Mouse (Mus musculus) thymus, adult 2 months (tissue): ENCODE measurements around the gene Gm10964. TPM values are rescaled to one million over a fixed set of nuclear protein-coding genes. Genes with fewer than 3 reads are reported as not detected.

ENCODE experiments used
- DNase-seq: peaks from one replicate; pipeline ENCODE4 v3.0.0; 2021
- H3K27ac ChIP-seq: fragments of 200-500 bp; 2 replicates; pipeline ENCODE4 v1.5.1; 2012; ENCODE audit warnings: low read length, control low read depth; ENCODE audit not compliant: control insufficient read depth, insufficient read depth
- H3K27me3 ChIP-seq: fragments of 200-500 bp; 2 replicates; pipeline ENCODE4 v1.6.1; 2012; ENCODE audit warnings: mild to moderate bottlenecking, low read length, moderate library complexity, mixed read lengths; ENCODE audit not compliant: control insufficient read depth, insufficient read depth
- H3K36me3 ChIP-seq: fragments of 200-500 bp; 2 replicates; pipeline ENCODE4 v1.6.1; 2012; ENCODE audit warnings: mild to moderate bottlenecking, low read length, moderate library complexity; ENCODE audit not compliant: control insufficient read depth, insufficient read depth
- H3K4me1 ChIP-seq: fragments of 200-500 bp; replicated peaks from 2 replicates; pipeline ENCODE4 v1.6.1; 2012; ENCODE audit warnings: low read length; ENCODE audit not compliant: control insufficient read depth, insufficient read depth
- H3K4me3 ChIP-seq: fragments of 200-500 bp; 2 replicates; pipeline ENCODE4 v1.5.1; 2012; ENCODE audit warnings: mild to moderate bottlenecking, low read length, control low read depth, moderate library complexity; ENCODE audit not compliant: control insufficient read depth, insufficient read depth
- CTCF ChIP-seq: fragments of 200-500 bp; IDR thresholded peaks from 2 replicates; pipeline ENCODE4 v1.5.1; 2012; ENCODE audit warnings: mild to moderate bottlenecking, control low read depth, low read length, moderate library complexity, borderline replicate concordance; ENCODE audit not compliant: control insufficient read depth, poor library complexity, insufficient read depth; ENCODE audit errors: extremely low read depth
- POLR2A ChIP-seq: fragments of 200-500 bp; IDR thresholded peaks from 2 replicates; pipeline ENCODE4 v1.6.1; 2012; ENCODE audit warnings: mild to moderate bottlenecking, low read length, control low read depth, moderate library complexity; ENCODE audit not compliant: control insufficient read depth, poor library complexity, insufficient read depth; ENCODE audit errors: extremely low read depth
- WGBS: fragments of 180-500 bp; shearing (Covaris S2); methylation state at CpG from one replicate; pipeline ENCODE4 v1.1.7; 2018; 5-methylcytosine and 5-hydroxymethylcytosine counted together
- polyA plus RNA-seq: library from polyadenylated mRNA; depleted of rRNA; stranded (reverse); fragments of >200 nt; gene quantifications from 2 replicates; pipeline ENCODE4 v1.2.3, GENCODE M21; 2012

Gene Gm10964
- polyA plus RNA-seq, 1 experiment, result not detected

- no peak overlapping the region for H3K4me3 ChIP-seq
- H3K27me3 ChIP-seq, result no peaks in the 10 kb centered on the region
- TF ChIP-seq POLR2A, result no peak
- TF ChIP-seq CTCF, result no peak
- H3K4me1 ChIP-seq, result no peaks in the 10 kb centered on the region
- DNase-seq, result no peak
- H3K36me3 ChIP-seq, result peaks cover 95% of the 10 kb centered on the region
- 97% methylated on average over 7 of the region's 7 CpGs for WGBS
- H3K27ac ChIP-seq, result no peak overlapping the region
Measured at GRCm38 (mm10) chr3:103758456-103758855, 19.3 kb downstream of the Gm10964 start.

- no peak overlapping the region for H3K4me3 ChIP-seq
- no peak overlapping the region for H3K27ac ChIP-seq
- H3K4me1 ChIP-seq, result no peaks in the 10 kb centered on the region
- TF ChIP-seq CTCF (no peak), POLR2A (no peak)
- no peaks in the 10 kb centered on the region for H3K27me3 ChIP-seq
- no peak for DNase-seq
- 95% methylated on average over 5 of the region's 5 CpGs for WGBS
- peaks cover 95% of the 10 kb centered on the region for H3K36me3 ChIP-seq
Measured at GRCm38 (mm10) chr3:103759261-103759970, 20.2 kb downstream of the Gm10964 start.

- peaks cover 58% of the 10 kb centered on the region for H3K36me3 ChIP-seq
- H3K4me1 ChIP-seq, result peaks cover 5% of the 10 kb centered on the region
- no peak for DNase-seq
- no peak for TF ChIP-seq POLR2A
- no peak for TF ChIP-seq CTCF
- WGBS, result 90% methylated on average over 3 of the region's 3 CpGs
- no peaks in the 10 kb centered on the region for H3K27me3 ChIP-seq
- H3K27ac ChIP-seq, result no peak overlapping the region
- H3K4me3 ChIP-seq, result no peak overlapping the region
Measured at GRCm38 (mm10) chr3:103766789-103767188, 27.6 kb downstream of the Gm10964 start.

- 50% methylated on average over 9 of the region's 9 CpGs for WGBS
Measured at GRCm38 (mm10) chr3:103771531-103772130, 32.5 kb downstream of the Gm10964 start.

GRCm38 (mm10) chr3:103772846-103773245 is 33.7 kb downstream of the Gm10964 start:
- Histone ChIP-seq H3K36me3 (peaks cover 30% of the 10 kb centered on the region), H3K4me3 (no peak overlapping the region), H3K27me3 (no peaks in the 10 kb centered on the region), H3K27ac (peak overlapping the region; percentile 100), H3K4me1 (peaks cover 26% of the 10 kb centered on the region)
- DNase-seq, result no peak
- WGBS, result 4% methylated on average over 4 of the region's 4 CpGs
- TF ChIP-seq POLR2A (no peak), CTCF (no peak)

More at GRCm38 (mm10) chr3:103771531-103772130, 32.5 kb downstream of the Gm10964 start:
- no peaks in the 10 kb centered on the region for H3K27me3 ChIP-seq
- H3K4me3 ChIP-seq, result no peak overlapping the region
- DNase-seq, result no peak
- no peak for TF ChIP-seq POLR2A
- no peak for TF ChIP-seq CTCF
- H3K36me3 ChIP-seq, result peaks cover 31% of the 10 kb centered on the region
- peaks cover 17% of the 10 kb centered on the region for H3K4me1 ChIP-seq
- H3K27ac ChIP-seq, result peak overlapping the region; percentile 72; the same call in 1 of the 2 replicates

- peak overlapping the region; percentile 47 for H3K4me3 ChIP-seq
- H3K27me3 ChIP-seq, result no peaks in the 10 kb centered on the region
- TF ChIP-seq CTCF (no peak), POLR2A (no peak)
- 5% methylated on average over 3 of the region's 3 CpGs for WGBS
- peaks cover 23% of the 10 kb centered on the region for H3K36me3 ChIP-seq
- DNase-seq, result peak; percentile 37
- H3K4me1 ChIP-seq, result peaks cover 32% of the 10 kb centered on the region
- H3K27ac ChIP-seq, result peak overlapping the region; percentile 100
Measured at GRCm38 (mm10) chr3:103773508-103773907, 34.3 kb downstream of the Gm10964 start.
